Mouse (Mus musculus) heart, embryonic 14.5 days (tissue): ENCODE results near the gene D130043K22Rik. TPM values are rescaled to one million over a fixed set of nuclear protein-coding genes. Genes with fewer than 3 reads are reported as not detected.

ENCODE experiments used
- ATAC-seq: fragments of 200-750 bp; cut with Nextera tagmentation; 2 replicates; pipeline ENCODE4 v1.8.0; 2017; ENCODE audit warnings: low read depth, moderate TSS enrichment; ENCODE audit not compliant: insufficient number of reproducible peaks, insufficient read depth, low FRiP score
- H3K27ac ChIP-seq, 2 experiments: fragments of 200-500 bp in 1 of 2; fragments of 300-500 bp in 1 of 2; sonication (generic) in 1 of 2; replicated peaks in 1 of 2; 2 replicates each; pipeline ENCODE4 v1.5.1; 2012 to 2014; ENCODE audit warnings: low read depth in 2 of 2, low read length in 2 of 2, control low read depth in 1 of 2, mild to moderate bottlenecking in 1 of 2, mixed read lengths in 1 of 2; ENCODE audit not compliant: control insufficient read depth in 1 of 2, insufficient read depth in 1 of 2
- H3K27me3 ChIP-seq: fragments of 300-500 bp; sonication (generic); 2 replicates; pipeline ENCODE4 v1.6.1; 2014; ENCODE audit warnings: mild to moderate bottlenecking, low read length, control low read depth; ENCODE audit not compliant: control insufficient read depth, insufficient read depth
- H3K36me3 ChIP-seq: fragments of 300-500 bp; sonication (generic); 2 replicates; pipeline ENCODE4 v1.6.1; 2014; ENCODE audit warnings: mild to moderate bottlenecking, control low read depth, low read length, mixed read lengths; ENCODE audit not compliant: control insufficient read depth, insufficient read depth
- H3K4me1 ChIP-seq, 2 experiments: fragments of 200-500 bp in 1 of 2; fragments of 300-500 bp in 1 of 2; sonication (generic) in 1 of 2; 2 replicates each; pipeline ENCODE4 v1.6.1; 2012 to 2014; ENCODE audit warnings: low read length in 2 of 2, control low read depth in 1 of 2, mixed read lengths in 1 of 2; ENCODE audit not compliant: control insufficient read depth in 2 of 2, insufficient read depth in 2 of 2
- H3K4me2 ChIP-seq: fragments of 300-500 bp; sonication (generic); 2 replicates; pipeline ENCODE4 v1.6.1; 2014; ENCODE audit warnings: mild to moderate bottlenecking, low read length
- H3K4me3 ChIP-seq, 2 experiments: fragments of 200-500 bp in 1 of 2; fragments of 300-500 bp in 1 of 2; sonication (generic) in 1 of 2; 2 replicates each; pipeline ENCODE4 v1.5.1; 2012 to 2014; ENCODE audit warnings: low read length in 2 of 2, mild to moderate bottlenecking in 2 of 2, control low read depth in 1 of 2, low read depth in 1 of 2, moderate library complexity in 1 of 2; ENCODE audit not compliant: control insufficient read depth in 1 of 2, insufficient read depth in 1 of 2
- H3K9ac ChIP-seq: fragments of 300-500 bp; sonication (generic); 2 replicates; pipeline ENCODE4 v1.6.1; 2014; ENCODE audit warnings: mild to moderate bottlenecking, low read length
- H3K9me3 ChIP-seq: fragments of 300-500 bp; sonication (generic); 2 replicates; pipeline ENCODE4 v1.6.1; 2016; ENCODE audit warnings: low read length, control low read depth; ENCODE audit not compliant: control insufficient read depth
- WGBS: fragments of 180-500 bp; shearing (Covaris S2); extraction: QIAGEN DNeasy Blood & Tissue Kit; methylation state at CpG from one replicate; pipeline ENCODE4 v1.1.7; 2014; 5-methylcytosine and 5-hydroxymethylcytosine counted together
- polyA plus RNA-seq: library from polyadenylated mRNA; unstranded; fragments of >200 nt; fragmentation: Nextera tagmentation; extraction: Ambion mirVana; gene quantifications from 2 replicates; pipeline ENCODE4 v1.2.1, GENCODE M21; 2014

Gene D130043K22Rik
- polyA plus RNA-seq, 1 experiment from 2014 or later: 0.04 TPM

GRCm38 (mm10) chr13:24939472-24939871 is 94.5 kb downstream of the D130043K22Rik start:
- WGBS: 80% methylated on average over 9 of the region's 9 CpGs
- no peak overlapping the region for H3K4me2 ChIP-seq
- H3K4me1 ChIP-seq: peaks cover 4 to 9% of the 10 kb centered on the region in 2 experiments; a peak in 3 of 4 replicates
- no peak overlapping the region for H3K9ac ChIP-seq
- H3K27me3 ChIP-seq: no peaks in the 10 kb centered on the region
- no peaks in the 10 kb centered on the region for H3K9me3 ChIP-seq
- no peak for ATAC-seq
- H3K4me3 ChIP-seq: no peak overlapping the region
- H3K27ac ChIP-seq: no peak overlapping the region
- no peaks in the 10 kb centered on the region for H3K36me3 ChIP-seq

- Histone ChIP-seq H3K4me2 (no peak within 1 kb of the TSS), H3K4me1 (peaks cover 4 to 9% of the 10 kb centered on the region in 2 experiments; a peak in 3 of 4 replicates), H3K36me3 (no peaks in the 10 kb centered on the region), H3K9ac (no peak within 1 kb of the TSS), H3K9me3 (no peaks in the 10 kb centered on the region), H3K27me3 (no peaks in the 10 kb centered on the region), H3K27ac (no peak within 1 kb of the TSS), H3K4me3 (no peak within 1 kb of the TSS)
- 67% methylated on average over 17 of the region's 17 CpGs for WGBS
- no peak for ATAC-seq
These were observed 97.8 kb downstream of the D130043K22Rik start, which contains the start of gene Gpld1 for GRCm38 (mm10) chr13:24942512-24943282. Gpld1 (plus strand) TSS chr13:24943152.

- WGBS: 66% methylated on average over 8 of the region's 8 CpGs
- H3K27ac ChIP-seq: no peak overlapping the region
- H3K4me2 ChIP-seq: no peak overlapping the region
- H3K9ac ChIP-seq: no peak overlapping the region
- no peaks in the 10 kb centered on the region for H3K27me3 ChIP-seq
- ATAC-seq: no peak
- no peak overlapping the region for H3K4me3 ChIP-seq
- H3K9me3 ChIP-seq: no peaks in the 10 kb centered on the region
- no peaks in the 10 kb centered on the region for H3K36me3 ChIP-seq
- H3K4me1 ChIP-seq: peaks cover 0 to 4% of the 10 kb centered on the region in 2 experiments; a peak in 1 of 4 replicates
These were observed 98.4 kb downstream of the D130043K22Rik start for GRCm38 (mm10) chr13:24943303-24943702.

GRCm38 (mm10) chr13:24945567-24945966 is 100.6 kb downstream of the D130043K22Rik start:
- WGBS: 38% methylated on average over 4 of the region's 4 CpGs
- Histone ChIP-seq H3K4me2 (no peak overlapping the region), H3K27ac (no peak overlapping the region), H3K4me3 (no peak overlapping the region), H3K9me3 (no peaks in the 10 kb centered on the region), H3K27me3 (no peaks in the 10 kb centered on the region), H3K36me3 (no peaks in the 10 kb centered on the region), H3K9ac (no peak overlapping the region), H3K4me1 (no peaks in the 10 kb centered on the region)
- no peak for ATAC-seq

- no peak overlapping the region for H3K9ac ChIP-seq
- no peaks in the 10 kb centered on the region for H3K27me3 ChIP-seq
- no peak overlapping the region for H3K27ac ChIP-seq
- ATAC-seq: no peak
- H3K4me2 ChIP-seq: no peak overlapping the region
- H3K4me1 ChIP-seq: peaks cover 0 to 4% of the 10 kb centered on the region in 2 experiments; a peak in 2 of 4 replicates
- 74% methylated on average over 5 of the region's 5 CpGs for WGBS
- no peaks in the 10 kb centered on the region for H3K36me3 ChIP-seq
- no peaks in the 10 kb centered on the region for H3K9me3 ChIP-seq
- no peak overlapping the region for H3K4me3 ChIP-seq
These were observed 102.2 kb downstream of the D130043K22Rik start for GRCm38 (mm10) chr13:24947158-24947557.

GRCm38 (mm10) chr13:24948870-24949269 is 103.9 kb downstream of the D130043K22Rik start:
- no peaks in the 10 kb centered on the region for H3K9me3 ChIP-seq
- H3K4me3 ChIP-seq: no peak overlapping the region
- no peak overlapping the region for H3K27ac ChIP-seq
- H3K36me3 ChIP-seq: no peaks in the 10 kb centered on the region
- peaks cover 0 to 4% of the 10 kb centered on the region in 2 experiments; a peak in 2 of 4 replicates for H3K4me1 ChIP-seq
- no peak overlapping the region for H3K9ac ChIP-seq
- no peak for ATAC-seq
- no peaks in the 10 kb centered on the region for H3K27me3 ChIP-seq
- no peak overlapping the region for H3K4me2 ChIP-seq
- WGBS: 86% methylated on average over 6 of the region's 6 CpGs
